Mouse (Mus musculus) lung, postnatal 4 days (tissue): Measurements from ENCODE around the gene Gm42906.

Experiments used
- DNase-seq, 2 experiments: peaks; one replicate each; pipeline ENCODE4 v3.0.0; 2021

Gene Gm42906

DNA sequence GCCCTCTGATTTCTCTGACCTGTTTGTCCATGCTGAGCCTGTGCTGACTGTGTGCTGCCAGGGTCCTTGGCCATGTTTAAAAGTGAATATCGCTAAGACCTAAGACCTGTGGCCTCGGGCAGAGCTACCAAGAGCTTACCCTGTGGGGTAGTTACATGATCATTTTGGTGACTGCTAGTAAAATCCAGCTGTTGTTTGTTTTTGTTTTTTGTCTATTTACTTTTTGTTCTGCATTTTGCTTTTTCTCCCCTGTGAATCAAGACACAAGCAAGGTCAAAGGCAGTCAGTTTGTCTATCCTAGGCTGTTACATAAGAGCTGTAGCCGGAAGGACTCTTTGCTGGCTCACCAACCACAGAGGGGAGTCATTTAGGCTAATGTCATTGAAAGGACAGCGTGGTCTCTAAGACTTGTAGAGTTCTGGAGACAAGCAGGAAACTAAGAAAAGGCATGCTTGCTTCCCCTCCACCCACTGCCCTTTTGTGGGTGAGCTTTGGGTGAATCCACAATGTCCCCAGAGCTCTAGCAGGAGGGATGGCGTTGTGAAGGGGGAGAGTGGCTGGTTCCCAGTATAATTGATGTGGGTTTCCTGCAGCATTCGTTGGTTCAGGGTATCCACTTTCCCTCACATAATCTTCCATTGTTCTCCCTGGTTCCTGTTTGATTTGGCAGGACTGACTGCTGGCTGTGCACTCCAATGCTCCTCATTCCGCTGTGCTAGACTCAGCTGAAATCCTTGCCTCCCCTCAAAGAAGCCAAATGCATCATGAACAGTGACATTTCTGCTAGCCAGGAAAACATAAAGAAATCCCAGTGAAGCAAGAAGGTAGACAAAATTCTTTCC, 33.9 kb downstream of the Gm42906 start:
- peak; percentile 30 to 36 for DNase-seq

DNA sequence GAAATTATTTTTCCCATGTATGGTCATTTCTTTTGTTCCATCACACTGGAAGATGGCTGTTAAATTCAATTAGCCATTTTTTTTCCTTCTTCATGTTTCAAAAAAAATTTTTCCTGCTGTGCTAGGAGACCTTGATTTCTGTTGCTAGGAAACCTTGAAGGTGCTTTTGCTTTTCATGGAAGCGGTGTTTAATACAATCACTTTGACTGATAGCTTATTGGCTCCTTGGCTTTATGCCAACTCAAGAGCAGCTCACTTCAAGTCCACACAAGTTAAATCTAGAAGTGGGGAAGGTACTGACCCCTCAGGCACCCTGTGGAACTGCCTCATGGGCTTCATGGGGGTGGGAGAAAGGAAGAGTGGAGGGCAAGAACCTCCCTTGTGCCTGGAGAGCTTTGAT, 38.1 kb downstream of the Gm42906 start:
- no peak for DNase-seq

DNA sequence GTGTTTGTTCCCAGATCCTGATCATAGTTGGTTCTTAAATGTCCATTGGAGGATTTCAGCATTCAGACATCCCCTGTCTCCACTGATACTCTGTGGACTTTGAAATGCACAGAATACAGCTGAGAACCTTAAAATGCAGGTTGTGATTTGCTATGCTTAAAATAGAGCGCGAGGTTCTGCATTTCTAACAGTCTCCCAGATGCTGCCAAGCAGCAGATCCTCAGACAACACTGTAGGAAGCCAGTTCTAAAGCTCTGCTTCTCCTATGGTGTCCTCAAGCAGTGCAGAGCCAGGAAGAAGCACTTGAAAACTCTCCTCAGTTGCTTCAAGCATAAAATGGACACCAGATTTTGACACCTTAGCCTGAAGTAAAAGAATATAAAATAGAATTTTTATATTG, 48.1 kb downstream of the Gm42906 start:
- DNase-seq: no peak

DNA sequence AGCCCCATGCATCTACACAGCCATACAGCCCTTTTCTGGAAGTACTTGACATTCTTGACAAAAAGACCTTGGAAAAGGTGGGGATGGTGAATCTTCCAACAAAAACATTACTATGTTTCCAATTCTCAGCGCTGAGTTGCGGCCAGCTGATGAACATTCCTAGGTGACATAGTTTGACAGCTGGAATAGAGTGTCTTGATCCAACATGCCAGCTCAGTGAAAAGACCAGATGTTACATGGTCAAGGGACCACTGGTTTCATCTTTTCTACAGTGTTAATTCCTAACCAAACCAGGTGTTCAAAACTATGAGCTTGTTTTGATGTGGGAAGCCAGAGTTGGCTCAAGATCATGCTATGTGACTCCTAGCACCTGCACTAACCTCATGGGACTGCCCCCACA, 48.8 kb downstream of the Gm42906 start:
- no peak for DNase-seq

DNA sequence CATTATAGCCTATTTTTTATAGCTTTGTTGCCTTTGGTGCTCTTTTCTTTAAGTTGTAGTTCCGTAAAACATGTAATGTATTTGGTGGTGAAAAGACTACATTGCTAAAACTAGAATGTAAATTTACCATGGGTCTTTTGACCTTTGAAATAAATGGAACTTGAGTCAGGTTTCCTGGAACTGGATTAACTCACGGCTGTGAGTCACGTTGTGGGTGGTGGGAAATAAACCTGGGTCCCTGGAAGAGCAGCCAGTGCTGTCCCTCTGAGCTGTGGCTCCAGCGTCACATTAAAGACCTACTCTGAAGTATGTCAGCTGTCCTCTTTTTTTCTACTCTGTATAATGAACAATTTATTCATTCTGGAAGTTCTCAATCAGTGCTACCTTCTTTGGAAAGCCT, 51.0 kb downstream of the Gm42906 start:
- no peak for DNase-seq

DNA sequence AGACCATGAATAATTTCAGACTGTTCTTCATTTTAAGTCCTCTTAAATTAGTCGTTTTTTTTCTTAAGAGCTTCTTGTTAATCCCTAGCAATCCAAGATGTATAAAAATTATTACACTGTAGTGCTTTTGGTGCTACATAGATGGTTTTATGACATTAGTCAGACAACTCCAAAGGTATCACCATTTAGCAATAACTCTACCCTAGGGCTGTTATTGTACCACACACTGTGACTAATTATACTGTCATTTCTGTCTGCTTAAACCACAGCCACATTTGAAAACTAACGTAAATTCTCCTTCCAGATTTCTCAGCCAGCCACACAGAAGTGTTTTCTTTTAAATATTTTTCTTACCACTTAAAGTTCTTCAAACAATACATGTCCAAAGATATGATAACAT, 53.1 kb downstream of the Gm42906 start:
- DNase-seq: no peak

DNA sequence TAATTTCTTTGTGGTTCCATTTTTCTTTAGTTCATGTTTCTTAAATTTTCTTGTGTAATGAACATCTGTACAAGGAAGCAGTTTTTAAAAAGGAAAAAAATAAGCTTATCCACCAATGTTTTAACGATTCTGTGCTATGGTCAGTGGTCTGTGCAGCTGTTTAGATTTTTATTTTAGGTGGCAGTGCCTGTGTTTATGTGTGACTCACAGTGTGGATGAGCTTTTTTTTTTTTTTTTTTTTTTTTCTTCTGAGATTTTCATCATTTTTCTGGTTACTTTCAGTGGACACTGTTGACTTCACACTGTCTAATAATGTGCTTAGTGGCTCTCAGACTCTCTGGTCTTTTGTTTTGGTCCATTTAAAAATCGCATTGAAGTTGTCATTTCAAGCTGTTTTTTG, 56.8 kb downstream of the Gm42906 start:
- no peak for DNase-seq

DNA sequence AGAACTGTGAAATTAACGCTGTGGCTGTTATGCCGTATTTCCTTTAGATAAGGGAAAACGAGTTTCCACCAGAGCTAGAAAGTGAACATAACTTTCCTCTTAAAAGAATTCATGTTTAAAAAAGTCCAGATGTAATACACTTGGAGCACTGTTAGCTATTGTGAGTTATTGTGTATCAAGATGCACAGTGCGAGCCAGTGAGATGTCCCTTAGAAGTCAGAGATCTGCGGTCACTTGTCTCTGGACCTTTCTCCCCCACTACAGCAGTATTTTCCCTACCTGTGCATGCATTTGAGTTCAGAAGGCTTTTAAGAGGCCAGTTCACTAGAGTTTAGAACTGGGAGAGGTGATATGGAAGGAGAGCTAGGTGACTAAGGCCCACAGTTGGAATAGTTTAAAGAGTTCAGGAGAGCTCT, 58.6 kb downstream of the Gm42906 start:
- peak in 1 of 2 experiments; percentile 27 for DNase-seq

DNA sequence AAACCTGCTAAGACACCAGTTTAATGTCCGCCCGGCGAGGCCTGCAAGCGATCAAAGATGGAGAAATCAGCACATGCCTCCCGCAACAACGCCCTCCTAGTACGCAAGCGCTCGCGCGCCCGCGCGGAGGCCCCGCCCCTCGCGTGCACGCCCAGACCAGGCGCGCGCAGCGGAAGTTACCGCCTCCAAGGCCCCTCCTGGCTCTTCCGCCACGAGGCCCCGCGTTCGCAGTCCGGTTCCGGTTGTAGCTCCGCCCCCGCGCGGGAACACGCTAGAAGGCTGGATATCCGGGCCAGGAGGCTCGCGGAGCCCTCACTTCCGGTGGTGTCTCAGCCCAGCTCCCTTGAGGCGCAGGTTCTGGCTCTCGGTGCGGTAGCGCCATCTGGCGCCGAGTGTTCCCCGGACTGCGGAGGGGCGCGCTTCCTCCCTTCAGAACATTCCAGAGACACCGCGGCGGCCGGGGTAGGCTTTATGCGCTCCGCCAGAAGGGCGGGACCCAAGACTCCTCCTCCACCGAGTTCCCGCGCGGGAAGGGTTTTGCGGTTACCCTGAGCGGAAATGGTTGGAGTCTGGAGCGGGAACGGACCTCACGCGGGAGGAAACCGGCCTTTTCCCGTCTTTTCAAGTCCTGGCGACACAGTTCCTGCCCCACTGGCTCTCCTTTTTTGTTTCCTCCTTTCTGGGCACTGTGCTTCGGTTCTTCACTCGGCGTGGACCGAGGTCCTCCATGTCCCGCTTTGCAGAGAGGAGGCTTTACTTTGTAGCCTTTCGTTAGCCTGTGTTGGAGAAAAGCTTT, 59.4 kb downstream of the Gm42906 start:
- peak; percentile 100 for DNase-seq

DNA sequence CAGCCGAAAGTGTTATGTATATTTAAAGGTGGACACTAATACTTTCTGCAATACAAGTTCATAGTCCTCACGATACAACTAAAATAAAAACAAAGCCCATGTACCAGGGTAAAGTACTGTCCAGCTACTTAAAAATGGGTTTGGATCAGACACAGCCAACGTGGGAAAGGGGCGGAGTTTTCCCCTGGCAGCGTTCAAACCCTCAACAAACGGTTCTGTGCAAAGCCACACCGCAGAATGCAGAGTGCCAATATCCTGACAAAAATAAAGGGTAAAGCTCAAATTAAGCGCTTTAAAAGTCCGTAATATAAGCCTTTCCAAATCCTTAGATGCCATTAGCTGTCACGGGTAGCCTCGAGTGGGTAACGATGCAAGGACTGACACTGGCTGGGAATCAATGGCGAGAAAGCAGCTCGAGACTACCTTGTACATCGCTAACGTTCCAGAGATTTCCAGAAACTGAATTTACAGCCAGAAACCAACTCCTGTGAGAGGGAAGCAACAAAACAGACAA, 60.0 kb downstream of the Gm42906 start:
- peak; percentile 64 to 67 for DNase-seq

DNA sequence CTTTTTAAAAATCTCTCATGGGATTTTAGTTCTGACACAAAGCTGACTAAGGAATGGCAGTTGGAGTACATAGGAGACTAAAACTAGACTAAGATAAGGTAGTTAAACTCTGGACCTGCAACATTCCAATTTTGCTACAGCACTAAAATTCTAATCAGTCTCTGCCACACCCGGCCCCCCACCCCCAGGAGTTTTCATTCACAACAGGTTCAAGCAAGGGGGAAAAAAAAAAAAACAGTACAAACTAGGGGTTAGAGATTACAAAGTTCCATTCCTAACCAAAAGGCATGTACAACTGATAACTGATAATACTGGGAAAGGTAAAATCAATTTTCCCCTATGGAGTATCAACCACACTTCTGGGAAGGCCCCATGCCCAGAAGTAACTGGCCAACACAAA, 60.6 kb downstream of the Gm42906 start:
- no peak for DNase-seq

DNA sequence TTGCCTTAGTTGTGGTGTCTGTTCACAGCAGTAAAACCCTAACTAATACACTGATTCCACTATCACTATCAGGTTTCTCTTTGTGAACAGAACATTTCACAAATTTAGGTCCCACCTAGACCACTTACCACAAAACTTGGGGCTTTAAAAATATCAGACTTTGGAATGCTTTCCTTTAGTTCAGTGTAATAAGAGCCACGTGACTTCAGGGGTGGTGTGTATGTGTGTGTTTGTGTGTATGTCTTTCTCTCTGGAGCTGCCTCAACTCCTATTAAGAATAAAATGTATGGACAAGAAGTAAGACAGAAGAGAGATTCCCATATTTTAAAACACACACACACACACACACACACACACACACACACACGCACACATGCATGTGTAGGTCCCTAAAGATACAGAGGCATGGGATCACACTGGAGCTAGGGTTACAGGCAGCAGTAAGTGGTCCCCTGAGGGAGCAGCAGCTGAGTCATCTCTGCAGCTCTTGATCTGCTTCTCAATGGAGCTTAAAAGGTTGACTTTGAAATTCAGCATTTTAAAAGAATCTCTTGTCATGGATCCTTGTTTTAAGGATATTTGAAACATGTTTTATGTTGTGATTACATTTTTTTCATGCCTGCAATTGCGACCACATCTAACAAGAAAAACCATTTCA, 64.5 kb downstream of the Gm42906 start:
- DNase-seq: no peak

DNA sequence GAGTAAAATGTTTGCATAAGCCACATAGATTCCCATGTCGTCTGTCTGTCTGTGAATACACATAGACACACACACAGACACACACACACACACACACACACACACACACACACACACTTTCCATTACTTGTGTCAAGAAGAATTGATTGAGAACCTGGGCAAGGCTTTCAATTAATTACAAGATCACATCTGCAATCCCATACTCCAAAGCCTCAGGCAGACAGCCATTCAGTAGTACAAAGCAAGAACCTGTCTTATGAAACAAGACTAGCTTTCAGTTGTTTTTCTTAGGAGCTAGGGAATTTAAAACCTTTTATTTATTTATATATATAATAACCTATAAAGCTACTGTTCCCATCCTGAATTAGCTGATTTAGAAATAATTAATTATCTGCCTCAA, 78.3 kb downstream of the Gm42906 start:
- no peak for DNase-seq

DNA sequence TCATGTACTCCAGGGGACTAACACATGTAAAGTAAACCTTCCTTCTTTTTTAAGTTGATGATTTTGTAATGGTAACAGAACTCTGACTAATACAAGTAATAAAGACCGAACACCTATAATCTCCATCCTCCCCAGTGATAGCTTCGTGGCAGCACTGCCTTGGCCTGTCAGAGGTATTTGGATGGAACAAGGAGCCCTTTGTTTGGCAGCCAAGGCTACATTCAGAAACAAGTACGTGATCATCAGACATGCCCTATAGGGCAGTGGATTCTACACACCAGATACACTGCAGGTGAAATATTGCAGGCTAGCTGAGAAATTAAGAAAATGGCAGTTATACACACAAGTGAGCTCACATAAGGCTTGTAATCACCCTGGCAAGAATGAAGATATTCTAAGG, 79.5 kb downstream of the Gm42906 start:
- DNase-seq: no peak

DNA sequence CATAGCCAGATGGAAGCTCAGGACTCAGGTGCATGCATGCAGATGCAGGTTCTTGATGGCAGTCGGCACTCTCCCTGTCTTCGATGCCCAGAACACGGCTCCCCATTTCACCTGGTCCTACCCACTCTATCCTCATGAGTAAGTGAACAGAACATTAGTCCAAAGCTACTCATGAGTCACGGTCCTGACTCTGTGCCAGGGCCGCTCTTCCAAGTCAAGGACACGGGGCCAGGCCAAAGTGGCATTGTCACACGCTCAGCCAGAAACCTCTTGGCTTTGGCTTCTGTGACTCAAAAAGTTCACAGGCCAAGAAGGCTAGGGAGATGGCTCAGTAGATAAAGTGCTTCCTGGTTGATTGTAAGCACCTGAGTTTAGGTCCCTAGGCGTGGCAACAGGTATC, 81.3 kb downstream of the Gm42906 start:
- DNase-seq: peak; percentile 5 to 32

DNA sequence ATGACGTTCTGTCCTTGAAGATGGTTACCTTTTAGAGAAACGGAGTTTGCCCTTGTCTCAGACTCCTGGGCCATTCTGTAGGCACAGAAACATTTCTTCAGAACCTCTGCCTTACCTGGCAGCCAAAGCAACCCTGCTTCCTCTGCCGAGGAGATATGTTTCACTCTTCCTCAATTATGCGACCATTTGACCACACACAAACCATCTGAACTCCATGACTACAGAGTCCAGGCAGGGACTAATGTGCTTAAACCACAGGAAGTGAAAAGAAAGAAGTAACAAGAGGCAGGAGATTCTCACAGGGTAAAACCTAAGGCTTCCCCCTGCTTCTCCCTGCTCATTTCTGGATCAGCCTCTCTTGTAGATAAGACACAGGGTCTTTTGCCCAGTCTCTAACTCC, 83.2 kb downstream of the Gm42906 start:
- no peak for DNase-seq

DNA sequence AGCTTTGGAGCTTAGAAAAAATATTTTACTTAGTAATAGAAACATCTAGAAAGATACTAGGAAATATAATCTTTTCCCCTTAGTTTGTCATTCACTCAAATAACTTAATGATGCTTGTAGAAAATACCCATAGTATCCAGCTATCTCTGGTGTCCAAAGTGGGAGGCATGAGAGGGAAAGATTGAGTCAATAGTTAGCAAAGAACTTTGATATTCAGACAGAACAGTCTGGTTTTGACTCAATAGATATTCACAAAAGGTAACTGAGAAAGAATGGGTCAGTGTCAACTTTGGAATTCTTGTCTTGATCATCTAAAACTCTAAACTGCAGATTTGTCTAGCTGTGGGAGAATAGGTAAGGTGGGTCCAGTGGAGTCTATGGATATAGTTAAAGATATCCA, 94.3 kb downstream of the Gm42906 start:
- DNase-seq: no peak

DNA sequence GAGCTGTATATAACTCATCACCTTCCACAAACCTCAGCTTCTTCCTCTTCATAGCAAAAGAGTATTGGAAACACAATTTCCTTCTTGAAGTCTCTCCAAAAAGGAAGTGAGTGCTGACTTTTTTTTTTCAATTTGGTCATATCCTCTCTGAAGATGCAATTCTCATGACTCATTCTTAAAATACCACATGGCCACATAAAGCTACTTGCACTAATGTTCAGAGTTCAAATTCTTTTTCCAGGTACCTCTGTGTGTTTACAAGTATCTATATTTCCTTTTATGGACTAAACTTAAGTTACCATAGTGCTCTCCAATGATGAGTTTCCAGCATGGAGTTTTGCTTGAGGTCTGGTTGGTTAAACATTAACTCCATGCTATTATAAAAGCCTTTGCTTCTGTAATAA, 94.8 kb downstream of the Gm42906 start:
- DNase-seq: no peak

DNA sequence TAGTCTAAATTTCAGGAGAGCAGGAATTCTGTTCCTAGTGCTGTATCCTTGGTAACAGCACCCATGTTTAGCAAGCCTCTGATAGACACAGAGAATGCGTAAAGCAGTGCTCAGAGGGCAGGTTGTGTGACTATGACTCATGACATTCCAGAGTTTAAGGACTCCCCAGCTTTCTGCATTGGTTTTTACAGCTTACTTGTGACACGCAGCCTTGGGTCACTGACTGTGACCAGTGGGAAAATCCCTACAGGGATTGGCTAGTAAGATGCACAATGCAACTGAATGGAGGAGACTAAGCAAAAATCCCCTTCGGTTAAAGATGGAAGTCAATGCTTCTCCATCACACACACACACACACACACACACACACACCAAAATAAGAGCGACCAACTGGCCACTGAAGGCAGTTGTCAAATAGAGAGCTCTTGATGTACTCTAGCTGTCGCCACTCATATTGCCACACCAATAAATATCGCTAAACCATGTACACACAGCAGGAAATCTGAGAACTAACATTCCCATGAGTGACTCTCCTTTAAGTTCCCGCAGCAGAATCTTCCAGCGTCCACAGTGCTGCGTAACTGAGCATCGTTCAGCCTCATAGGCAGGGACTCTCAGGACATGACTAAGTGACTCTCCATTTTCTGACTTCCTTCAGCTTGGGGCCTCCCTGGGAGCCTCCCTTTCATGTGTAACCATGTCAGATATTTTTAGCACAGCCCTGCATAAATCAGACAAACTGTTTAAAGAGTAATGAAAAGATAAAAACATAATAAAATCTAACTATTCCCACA, 112.0 kb downstream of the Gm42906 start:
- peak; percentile 13 to 40 for DNase-seq

DNA sequence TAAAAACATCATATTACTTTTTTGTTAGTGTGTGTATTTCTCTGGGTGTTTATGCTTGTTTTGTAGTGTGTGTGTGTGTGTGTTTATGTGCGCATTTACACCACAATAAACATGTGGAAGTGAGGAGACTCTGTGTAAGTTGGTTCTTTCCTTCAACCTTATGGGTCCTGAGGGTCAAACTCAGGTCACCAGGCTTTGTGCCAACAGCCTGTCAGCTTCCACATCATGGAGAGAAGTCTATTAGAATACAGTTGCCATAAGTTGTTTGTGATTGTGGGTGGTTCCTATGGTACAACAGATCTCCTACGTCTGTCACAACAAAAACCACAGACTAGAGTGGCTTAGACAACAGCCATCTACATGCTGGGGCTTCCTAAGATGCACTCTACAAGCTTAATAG, 127.7 kb downstream of the Gm42906 start:
- DNase-seq: peak in 1 of 2 experiments; percentile 12

DNA sequence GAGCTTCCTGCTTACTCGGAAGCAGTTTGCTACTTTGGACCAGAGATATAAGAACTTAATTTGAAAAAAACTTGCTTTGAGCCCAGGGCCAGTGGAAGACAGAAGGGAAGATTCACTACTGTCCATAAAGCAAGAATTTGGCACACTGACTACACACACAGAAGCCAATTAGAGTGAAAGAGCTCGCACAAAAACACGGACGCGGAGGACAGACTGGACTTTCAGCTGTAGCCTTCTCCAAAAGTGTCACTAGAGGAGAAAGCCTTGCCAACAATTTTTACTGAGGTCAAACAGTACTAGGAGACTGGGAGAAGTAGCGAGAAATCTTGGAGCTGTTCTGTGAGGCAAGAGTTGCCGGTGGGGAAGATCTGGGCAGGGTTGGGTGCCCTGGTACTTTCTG, 128.4 kb downstream of the Gm42906 start:
- DNase-seq: peak; percentile 25 to 28

DNA sequence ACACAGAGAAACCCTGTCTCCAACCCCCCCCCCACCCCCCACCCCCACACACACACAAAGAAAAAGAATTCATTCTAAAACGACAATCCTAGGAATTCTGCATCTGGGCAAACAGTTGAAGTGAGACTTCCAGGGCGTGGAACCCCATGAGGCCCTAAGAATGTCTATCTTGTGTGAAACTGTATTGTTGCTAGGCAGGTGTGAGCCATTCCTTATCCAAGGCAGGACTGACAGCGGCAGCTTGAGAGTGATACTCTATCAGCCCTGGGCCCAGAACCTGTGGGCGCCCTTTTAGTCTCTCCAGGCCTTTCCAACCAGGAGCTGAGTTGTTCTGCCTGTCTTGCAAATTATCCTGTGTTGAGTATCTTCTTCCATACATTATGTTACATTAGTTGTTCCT, 129.6 kb downstream of the Gm42906 start:
- DNase-seq: no peak

DNA sequence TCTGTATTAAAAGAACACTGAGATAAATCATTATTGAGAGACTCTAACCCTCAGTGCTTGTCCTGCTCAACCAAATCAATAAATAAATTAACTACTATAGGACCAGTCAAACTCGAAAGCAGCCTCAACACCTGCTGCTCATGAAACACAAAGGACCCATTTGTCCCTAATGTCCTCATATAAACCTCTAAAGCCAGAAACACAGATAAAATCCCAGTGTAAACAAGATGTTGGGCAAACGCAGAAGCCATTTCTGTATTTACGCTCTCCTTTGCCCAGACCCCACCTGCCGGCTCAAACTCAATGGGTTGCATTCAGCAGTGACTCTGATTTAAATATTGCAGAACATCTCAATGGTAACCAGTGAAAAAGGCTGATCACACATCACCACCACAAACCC, 131.7 kb downstream of the Gm42906 start:
- DNase-seq: no peak
